Comparison of ENCODE assay signal across 10 mouse cellular contexts in genomic region chr10:12854298-12854697, GRCm38 (mm10). TPM values are rescaled to one million over a fixed set of nuclear protein-coding genes. Genes with fewer than 3 reads are reported as not detected.
DNase-seq lines count a peak whose midpoint lies in the region; ATAC-seq and TF ChIP-seq lines count a peak whose summit lies in the region.
"Had no signal": no experiment of that assay in that cellular context is flagged by ENCODE, and none has a peak within 500 bp of the region (broad histone marks: within the 10 kb centered on the region; RNA-seq: fewer than 3 reads in every experiment).

No protein-coding gene starts in this region.

- H3K36me3 ChIP-seq in kidney, embryonic 14.5 days (ENCODE audit: control insufficient read depth, insufficient read depth, low read length) = 0 out of 2 replicates have a peak, but pooled peaks cover under 1% of the 10 kb centered on the region
- H3K36me3 ChIP-seq in small intestine, adult 2 months (ENCODE audit: control insufficient read depth, insufficient read depth, low read length) = no peaks in the 10 kb centered on the region
- H3K36me3 ChIP-seq in thymus, adult 2 months (ENCODE audit: control insufficient read depth, insufficient read depth, low read length) = no peaks in the 10 kb centered on the region
- no peaks in the 10 kb centered on the region for H3K36me3 ChIP-seq in forebrain, postnatal 0 days (ENCODE audit: insufficient read depth)

- H3K4me1 ChIP-seq in kidney, embryonic 14.5 days (ENCODE audit: control insufficient read depth, insufficient read depth, low read length) = peaks cover 10% of the 10 kb centered on the region
- peaks cover 27% of the 10 kb centered on the region; the same call in 1 of the 2 replicates for H3K4me1 ChIP-seq in small intestine, adult 2 months (ENCODE audit: control insufficient read depth, insufficient read depth, insufficient read length, low read length)
- H3K4me1 ChIP-seq in thymus, adult 2 months (replicated peaks; ENCODE audit: control insufficient read depth, insufficient read depth, low read length) = peaks cover 3% of the 10 kb centered on the region; the same call in 1 of the 2 replicates
- H3K4me1 ChIP-seq in forebrain, postnatal 0 days (ENCODE audit: insufficient read depth) = no peaks in the 10 kb centered on the region

- H3K9ac ChIP-seq in kidney, embryonic 14.5 days (ENCODE audit: low read depth, low read length) = no peak overlapping the region; the same call in 1 of the 2 replicates
- no peak overlapping the region for H3K9ac ChIP-seq in forebrain, postnatal 0 days

- no peak overlapping the region for H3K27ac ChIP-seq in kidney, embryonic 14.5 days (ENCODE audit: low read depth, low read length)
- peak overlapping the region; percentile 91 for H3K27ac ChIP-seq in small intestine, adult 2 months (ENCODE audit: insufficient read depth, low read depth, low read length)
- H3K27ac ChIP-seq in thymus, adult 2 months (ENCODE audit: control insufficient read depth, insufficient read depth, low read length) = no peak overlapping the region
- H3K27ac ChIP-seq in forebrain, postnatal 0 days (ENCODE audit: low read depth, low read length) = no peak overlapping the region

- H3K4me2 ChIP-seq in kidney, embryonic 14.5 days (replicated peaks; ENCODE audit: low read depth, low read length) = no peak overlapping the region
- no peak overlapping the region for H3K4me2 ChIP-seq in forebrain, postnatal 0 days (ENCODE audit: low read depth)

- H3K4me3 ChIP-seq in kidney, embryonic 14.5 days (ENCODE audit: low read length) = no peak overlapping the region
- no peak overlapping the region; the same call in 1 of the 2 replicates for H3K4me3 ChIP-seq in small intestine, adult 2 months (ENCODE audit: low read depth, low read length)
- H3K4me3 ChIP-seq in thymus, adult 2 months (ENCODE audit: control insufficient read depth, insufficient read depth, low read length) = no peak overlapping the region
- no peak overlapping the region for H3K4me3 ChIP-seq in forebrain, postnatal 0 days (ENCODE audit: low read depth, low read length)
- H3K4me3 ChIP-seq: megakaryocyte, embryonic 14.5 days had no signal

- DNase-seq in kidney, adult 11 months = peak; percentile 60
- DNase-seq in cerebellum, postnatal 36 days = peak; percentile 42 to 50
- DNase-seq in kidney, adult 18-20 months = peak; percentile 61
- no peak for DNase-seq in thymus, adult 2 months
- DNase-seq in Muller cell, postnatal 12 days (ENCODE audit: inconsistent ontology term) = no peak
- DNase-seq in forebrain, postnatal 0 days = no peak
- DNase-seq: B cell, adult 2 months had no signal

- H3K27me3 ChIP-seq in kidney, embryonic 14.5 days (ENCODE audit: control insufficient read depth, insufficient read depth, low read length) = no peaks in the 10 kb centered on the region
- H3K27me3 ChIP-seq in small intestine, adult 2 months (ENCODE audit: control insufficient read depth, insufficient read depth, low read length) = no peaks in the 10 kb centered on the region
- no peaks in the 10 kb centered on the region for H3K27me3 ChIP-seq in thymus, adult 2 months (ENCODE audit: control insufficient read depth, insufficient read depth, low read length)
- H3K27me3 ChIP-seq in forebrain, postnatal 0 days (ENCODE audit: insufficient read depth, low read length) = no peaks in the 10 kb centered on the region
- H3K27me3 ChIP-seq: megakaryocyte, embryonic 14.5 days had no signal

- no peak for ATAC-seq in kidney, embryonic 14.5 days (ENCODE audit: low FRiP score, low TSS enrichment)
- ATAC-seq in forebrain, postnatal 0 days = no peak

- H3K9me3 ChIP-seq in kidney, embryonic 14.5 days (ENCODE audit: control insufficient read depth, low read length) = no peaks in the 10 kb centered on the region
- H3K9me3 ChIP-seq in forebrain, postnatal 0 days (ENCODE audit: low read length) = no peaks in the 10 kb centered on the region
- H3K9me3 ChIP-seq: megakaryocyte, embryonic 14.5 days had no signal

- no peak for TF ChIP-seq POLR2A in small intestine, adult 2 months (IDR thresholded peaks at IDR 0.05; ENCODE audit: low read depth, low read length)
- TF ChIP-seq POLR2A in thymus, adult 2 months (IDR thresholded peaks at IDR 0.05; ENCODE audit: control insufficient read depth, extremely low read depth, insufficient read depth, low read length, poor library complexity) = no peak

- 85% methylated on average over 6 of the region's 6 CpGs for WGBS in kidney, embryonic 14.5 days
- 25% methylated on average over 6 of the region's 6 CpGs for WGBS in small intestine, adult 2 months
- WGBS in thymus, adult 2 months = 92% methylated on average over 6 of the region's 6 CpGs
- 86% methylated on average over 6 of the region's 6 CpGs for WGBS in forebrain, postnatal 0 days

- no peak for TF ChIP-seq CTCF in small intestine, adult 2 months (IDR thresholded peaks at IDR 0.05; ENCODE audit: extremely low read depth, insufficient read length, insufficient replicate concordance, low read depth, low read length)
- TF ChIP-seq CTCF in thymus, adult 2 months (IDR thresholded peaks at IDR 0.05; ENCODE audit: borderline replicate concordance, control insufficient read depth, extremely low read depth, insufficient read depth, low read length, poor library complexity) = no peak
- no peak for TF ChIP-seq CTCF in forebrain, postnatal 0 days (IDR thresholded peaks at IDR 0.05; ENCODE audit: low read depth)

RNA-seq across cellular contexts. Expression of gene Utrn, which starts 14.9 kb away (rescaled TPM):
- polyA plus RNA-seq in kidney, embryonic 14.5 days (2014; fragmentation: Nextera tagmentation; extraction: Ambion mirVana) = 46.2 and 91.4 TPM in 2 replicates
- polyA plus RNA-seq in small intestine, adult 2 months (2012; rRNA removed) = 6.9 and 20.5 TPM in 2 replicates
- polyA plus RNA-seq in thymus, adult 2 months (2012; rRNA removed) = 25.7 and 30.3 TPM in 2 replicates
- total RNA-seq in forebrain, postnatal 0 days (2014; rRNA removed) = 23.9 and 26.8 TPM in 2 replicates
- 7.9 and 14.2 TPM in 2 replicates for polyA plus RNA-seq in forebrain, postnatal 0 days (2015; fragmentation: Nextera tagmentation; extraction: Ambion mirVana)

Comparison
In these comparisons a context has a peak if more than half of its experiments do, and no peak if none do; other contexts are left out.
1. DNase-seq: peak in kidney, adult 11 months (single experiment), cerebellum, postnatal 36 days (2 of 2) and kidney, adult 18-20 months (single experiment); none in thymus, adult 2 months (single experiment), Muller cell, postnatal 12 days (single experiment) and forebrain, postnatal 0 days (single experiment).